Mouse (Mus musculus) T-cell, adult 2 months (primary cell): ENCODE measurements around the gene Milr1.

Experiments
- DNase-seq: peaks from one replicate; pipeline ENCODE4 v3.0.0; 2022; ENCODE audit warnings: low spot score

Gene Milr1

GRCm38 (mm10) chr11:106812410-106813136, 61.5 kb downstream of the Milr1 start:
- DNase-seq: no peak

GRCm38 (mm10) chr11:106814601-106815320, 63.7 kb downstream of the Milr1 start:
- no peak for DNase-seq

- no peak for DNase-seq
Observed at GRCm38 (mm10) chr11:106815331-106815730, 64.3 kb downstream of the Milr1 start.

GRCm38 (mm10) chr11:106815761-106816160, 64.7 kb downstream of the Milr1 start:
- no peak for DNase-seq

- no peak for DNase-seq
Observed at GRCm38 (mm10) chr11:106816316-106816715, 65.3 kb downstream of the Milr1 start.

GRCm38 (mm10) chr11:106817156-106817555, 66.1 kb downstream of the Milr1 start:
- no peak for DNase-seq

- no peak for DNase-seq
Observed at GRCm38 (mm10) chr11:106817808-106818207, 66.8 kb downstream of the Milr1 start.

GRCm38 (mm10) chr11:106818341-106818740, 67.3 kb downstream of the Milr1 start:
- DNase-seq: no peak
